Mouse (Mus musculus) liver, embryonic 15.5 days (tissue): Measurements from ENCODE around the gene Arhgap10. TPM values are rescaled to one million over a fixed set of nuclear protein-coding genes. Genes with fewer than 3 reads are reported as not detected.

Experiments
- ATAC-seq: fragments of 200-750 bp; cut with Nextera tagmentation; 2 replicates; pipeline ENCODE4 v1.8.0; 2017; ENCODE audit warnings: moderate number of reproducible peaks, mild to moderate bottlenecking, moderate library complexity; ENCODE audit not compliant: insufficient read depth
- H3K27ac ChIP-seq: fragments of 300-500 bp; sonication (generic); replicated peaks from 2 replicates; pipeline ENCODE4 v1.5.1; 2015; ENCODE audit warnings: mild to moderate bottlenecking, inconsistent platforms
- H3K27me3 ChIP-seq: fragments of 300-500 bp; sonication (generic); 2 replicates; pipeline ENCODE4 v1.6.1; 2015; ENCODE audit warnings: mild to moderate bottlenecking, inconsistent platforms
- H3K36me3 ChIP-seq: fragments of 300-500 bp; sonication (generic); replicated peaks from 2 replicates; pipeline ENCODE4 v1.6.1; 2015; ENCODE audit warnings: moderate library complexity, mild to moderate bottlenecking, inconsistent platforms
- H3K4me1 ChIP-seq: fragments of 300-500 bp; sonication (generic); replicated peaks from 2 replicates; pipeline ENCODE4 v1.6.1; 2015; ENCODE audit warnings: inconsistent platforms
- H3K4me2 ChIP-seq: fragments of 300-500 bp; sonication (generic); 2 replicates; pipeline ENCODE4 v1.6.1; 2015; ENCODE audit warnings: moderate library complexity, mild to moderate bottlenecking, inconsistent platforms
- H3K4me3 ChIP-seq: fragments of 300-500 bp; sonication (generic); replicated peaks from 2 replicates; pipeline ENCODE4 v1.5.1; 2015; ENCODE audit warnings: mild to moderate bottlenecking, inconsistent platforms
- H3K9ac ChIP-seq: fragments of 300-500 bp; sonication (generic); 2 replicates; pipeline ENCODE4 v1.6.1; 2015; ENCODE audit warnings: moderate library complexity, mild to moderate bottlenecking, inconsistent platforms
- H3K9me3 ChIP-seq: fragments of 300-500 bp; sonication (generic); replicated peaks from 2 replicates; pipeline ENCODE4 v1.6.1; 2016; ENCODE audit warnings: inconsistent platforms
- WGBS: fragments of 180-500 bp; shearing (Covaris S2); methylation state at CpG from one replicate; pipeline ENCODE4 v1.1.7; 2015; ENCODE audit warnings: mixed read lengths; ENCODE audit not compliant: insufficient replicate concordance; 5-methylcytosine and 5-hydroxymethylcytosine counted together
- polyA plus RNA-seq: library from polyadenylated mRNA; unstranded; fragments of >200 nt; fragmentation: Nextera tagmentation; extraction: Ambion mirVana; gene quantifications from 2 replicates; pipeline ENCODE4 v1.2.1, GENCODE M21; 2015

Arhgap10 gene
- polyA plus RNA-seq, 1 experiment from 2014 or later: 5.8 TPM

DNA sequence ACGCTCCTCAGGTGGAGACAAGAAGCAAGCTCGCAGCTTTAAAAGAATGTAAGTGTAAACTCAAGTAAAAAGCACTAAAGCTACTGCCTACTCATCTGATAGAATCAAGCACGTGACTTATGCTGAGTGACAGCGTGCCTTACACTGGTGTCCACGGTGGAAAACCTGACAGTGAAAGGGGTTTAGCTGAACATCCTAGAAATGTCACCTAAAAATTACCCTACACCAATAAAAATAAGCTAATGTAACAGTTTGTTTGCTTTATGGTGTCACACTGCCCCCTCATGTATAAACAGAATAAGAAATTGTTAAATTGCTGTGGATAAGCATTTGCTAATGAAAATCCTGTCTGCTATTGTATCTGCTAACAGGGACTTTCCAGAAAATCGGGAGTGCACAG, 206.0 kb downstream of the Arhgap10 start:
- H3K27me3 ChIP-seq: no peaks in the 10 kb centered on the region
- no peak overlapping the region for H3K9ac ChIP-seq
- H3K36me3 ChIP-seq: no peaks in the 10 kb centered on the region
- no peak for ATAC-seq
- no peak overlapping the region for H3K27ac ChIP-seq
- H3K9me3 ChIP-seq: no peaks in the 10 kb centered on the region
- H3K4me2 ChIP-seq: no peak overlapping the region
- no peak overlapping the region for H3K4me3 ChIP-seq
- H3K4me1 ChIP-seq: no peaks in the 10 kb centered on the region
- 76% methylated on average over 6 of the region's 6 CpGs for WGBS

DNA sequence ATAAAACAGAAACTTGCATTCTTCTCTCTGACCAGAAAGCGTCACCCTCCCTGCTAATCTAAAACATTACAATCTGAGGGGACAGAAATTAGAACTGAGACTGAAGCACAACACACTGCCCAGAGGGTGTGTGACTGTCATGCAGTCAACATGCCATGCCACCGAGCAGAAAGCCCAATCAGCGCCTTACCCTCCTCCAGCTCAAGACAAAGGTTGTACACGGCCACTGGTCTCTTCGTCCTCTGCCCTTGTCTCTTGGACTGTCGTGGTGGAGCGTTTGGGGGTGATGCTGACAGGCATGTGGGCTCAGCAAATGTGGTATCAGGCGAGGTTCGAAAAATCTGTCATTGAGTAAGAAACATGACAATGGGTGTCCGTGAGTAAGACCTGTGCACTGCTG, 207.2 kb downstream of the Arhgap10 start:
- Histone ChIP-seq H3K4me1 (no peaks in the 10 kb centered on the region), H3K27me3 (no peaks in the 10 kb centered on the region), H3K36me3 (no peaks in the 10 kb centered on the region), H3K9ac (no peak overlapping the region), H3K4me3 (no peak overlapping the region), H3K27ac (no peak overlapping the region), H3K4me2 (no peak overlapping the region), H3K9me3 (no peaks in the 10 kb centered on the region)
- ATAC-seq: no peak
- WGBS: 72% methylated on average over 10 of the region's 10 CpGs

DNA sequence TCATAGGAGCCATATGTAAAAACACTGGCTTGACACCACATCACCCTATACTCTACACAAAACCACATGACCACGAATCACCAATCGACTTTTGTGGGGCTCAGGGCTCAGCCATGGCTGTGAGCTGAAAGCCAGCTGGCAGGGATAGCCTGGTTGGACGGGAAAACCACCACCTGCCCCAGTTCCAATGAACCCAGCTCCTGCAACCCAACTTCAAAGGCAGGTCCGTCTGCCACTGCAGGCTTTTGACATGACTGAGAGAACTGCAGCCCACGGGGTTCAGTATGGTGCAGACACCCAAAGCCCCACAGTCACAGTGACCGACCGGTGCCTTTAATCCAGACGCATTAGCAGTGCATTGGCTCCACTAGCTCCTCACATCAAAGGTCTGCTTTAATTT, 207.7 kb downstream of the Arhgap10 start:
- no peaks in the 10 kb centered on the region for H3K27me3 ChIP-seq
- H3K4me2 ChIP-seq: no peak overlapping the region
- no peak overlapping the region for H3K27ac ChIP-seq
- no peaks in the 10 kb centered on the region for H3K9me3 ChIP-seq
- no peak for ATAC-seq
- no peaks in the 10 kb centered on the region for H3K36me3 ChIP-seq
- no peaks in the 10 kb centered on the region for H3K4me1 ChIP-seq
- H3K4me3 ChIP-seq: no peak overlapping the region
- WGBS: 70% methylated on average over 8 of the region's 8 CpGs
- H3K9ac ChIP-seq: no peak overlapping the region

DNA sequence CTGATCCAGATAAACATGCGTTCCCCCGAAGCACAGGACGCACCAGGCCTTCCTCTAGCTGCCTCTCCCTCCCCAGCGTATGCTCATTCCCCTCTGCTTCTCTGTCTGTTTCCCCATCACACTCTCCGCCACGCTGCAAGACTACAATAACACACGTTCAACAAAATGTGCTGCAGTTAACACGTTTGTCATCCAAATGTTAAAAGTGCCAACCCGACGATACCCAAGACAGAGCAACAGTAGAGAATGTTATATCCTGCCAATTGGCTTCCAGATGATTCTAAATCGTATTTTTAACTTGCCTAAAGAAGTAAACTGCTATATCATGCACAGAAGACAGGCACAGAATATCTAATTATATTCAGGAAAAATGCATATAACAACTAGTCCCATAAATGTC, 223.2 kb downstream of the Arhgap10 start:
- Histone ChIP-seq H3K9ac (no peak overlapping the region), H3K36me3 (0 out of 2 replicates have a peak, but pooled peaks cover 3% of the 10 kb centered on the region), H3K4me3 (no peak overlapping the region), H3K4me1 (no peaks in the 10 kb centered on the region), H3K9me3 (no peaks in the 10 kb centered on the region), H3K27ac (no peak overlapping the region), H3K4me2 (no peak overlapping the region), H3K27me3 (no peaks in the 10 kb centered on the region)
- ATAC-seq: no peak
- 75% methylated on average over 11 of the region's 11 CpGs for WGBS

DNA sequence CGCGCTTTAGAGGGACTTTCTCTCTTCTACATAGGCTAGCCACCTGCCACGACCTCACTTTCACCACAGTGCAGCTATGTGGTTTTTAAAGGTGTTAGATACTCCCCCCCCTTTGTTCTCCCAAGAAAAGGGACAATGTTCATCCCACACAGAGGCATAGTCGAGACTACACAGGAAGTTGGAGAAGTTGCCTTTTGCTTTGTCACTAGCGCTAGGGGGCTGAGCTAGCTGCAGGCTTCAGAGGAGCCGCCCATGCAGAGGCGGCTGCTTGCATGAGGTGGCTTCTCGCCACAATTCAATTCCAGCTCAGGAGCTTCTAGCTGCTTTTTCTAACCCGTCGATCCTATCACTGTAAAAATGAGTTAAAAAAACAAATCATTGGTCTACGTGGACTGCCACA, 225.1 kb downstream of the Arhgap10 start:
- Histone ChIP-seq H3K4me2 (no peak overlapping the region), H3K9me3 (no peaks in the 10 kb centered on the region), H3K36me3 (0 out of 2 replicates have a peak, but pooled peaks cover 3% of the 10 kb centered on the region), H3K4me3 (no peak overlapping the region), H3K27ac (no peak overlapping the region), H3K27me3 (no peaks in the 10 kb centered on the region), H3K4me1 (no peaks in the 10 kb centered on the region), H3K9ac (no peak overlapping the region)
- 70% methylated on average over 11 of the region's 11 CpGs for WGBS
- no peak for ATAC-seq

DNA sequence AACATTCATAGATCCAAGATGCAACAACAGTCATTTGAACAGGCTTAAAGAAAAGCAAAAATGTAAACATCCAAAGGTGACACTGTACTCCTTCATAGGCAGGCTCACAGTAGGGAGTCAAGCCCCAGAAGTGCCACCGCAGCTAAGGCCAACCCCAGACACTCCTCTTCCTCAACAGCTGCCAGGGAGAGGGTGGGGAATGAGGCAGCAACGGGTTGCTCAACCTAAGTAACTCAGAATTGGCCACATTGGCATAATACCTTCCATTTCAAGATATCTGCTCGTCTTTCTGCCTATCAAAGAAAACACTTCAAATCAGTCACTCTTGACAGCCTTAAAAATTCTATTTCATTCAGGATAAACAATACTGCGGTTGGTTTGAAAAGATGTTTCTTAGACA, 225.6 kb downstream of the Arhgap10 start:
- no peaks in the 10 kb centered on the region for H3K27me3 ChIP-seq
- 0 out of 2 replicates have a peak, but pooled peaks cover under 1% of the 10 kb centered on the region for H3K36me3 ChIP-seq
- no peaks in the 10 kb centered on the region for H3K9me3 ChIP-seq
- no peak overlapping the region for H3K4me2 ChIP-seq
- no peak for ATAC-seq
- no peak overlapping the region for H3K4me3 ChIP-seq
- WGBS: 67% methylated on average over 4 of the region's 4 CpGs
- H3K27ac ChIP-seq: no peak overlapping the region
- H3K9ac ChIP-seq: no peak overlapping the region
- no peaks in the 10 kb centered on the region for H3K4me1 ChIP-seq

DNA sequence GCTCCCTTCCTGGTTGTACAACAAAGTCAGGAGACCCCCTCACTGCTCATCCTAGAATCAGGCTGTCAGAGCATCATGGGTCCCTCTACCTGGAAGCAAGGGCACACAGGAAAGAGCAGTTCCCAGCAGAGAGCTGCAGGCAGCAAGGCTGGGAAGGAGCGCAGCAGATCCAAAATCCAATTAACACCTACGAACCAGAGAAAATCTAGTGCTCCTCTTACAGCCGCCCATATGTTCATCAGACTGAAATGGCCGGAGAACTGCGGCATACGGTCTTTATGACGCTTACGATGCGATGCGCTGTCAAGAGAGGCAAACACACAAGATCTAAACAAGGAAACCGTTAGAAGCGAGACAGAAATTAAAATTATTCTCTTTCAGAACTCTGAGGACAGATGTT, 229.3 kb downstream of the Arhgap10 start:
- Histone ChIP-seq H3K4me2 (no peak overlapping the region), H3K36me3 (no peaks in the 10 kb centered on the region), H3K9ac (no peak overlapping the region), H3K27me3 (no peaks in the 10 kb centered on the region), H3K27ac (no peak overlapping the region), H3K4me1 (no peaks in the 10 kb centered on the region), H3K9me3 (no peaks in the 10 kb centered on the region), H3K4me3 (no peak overlapping the region)
- ATAC-seq: no peak
- WGBS: 85% methylated on average over 12 of the region's 12 CpGs

DNA sequence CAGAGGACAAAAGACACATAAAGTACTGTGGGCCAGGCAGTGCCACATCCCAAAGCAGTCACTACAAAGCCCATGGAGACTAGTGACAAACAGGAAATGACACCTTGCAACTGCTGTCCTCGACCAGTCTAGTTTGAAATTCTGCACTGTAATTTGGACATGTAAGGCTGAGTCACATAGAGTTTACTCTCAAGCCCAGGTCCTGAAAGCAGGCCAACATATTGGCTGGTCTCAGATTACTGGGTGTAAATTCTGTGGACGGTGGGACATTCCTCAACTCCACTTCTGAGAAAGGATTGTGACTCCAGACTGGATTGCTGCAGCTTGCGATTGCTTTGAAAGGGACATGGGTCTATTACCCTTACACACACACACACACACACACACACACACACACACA, 229.7 kb downstream of the Arhgap10 start:
- Histone ChIP-seq H3K9me3 (no peaks in the 10 kb centered on the region), H3K4me3 (no peak overlapping the region), H3K27me3 (no peaks in the 10 kb centered on the region), H3K4me1 (no peaks in the 10 kb centered on the region), H3K4me2 (no peak overlapping the region), H3K36me3 (no peaks in the 10 kb centered on the region), H3K9ac (no peak overlapping the region), H3K27ac (no peak overlapping the region)
- WGBS: 63% methylated on average over 3 of the region's 3 CpGs
- ATAC-seq: no peak

DNA sequence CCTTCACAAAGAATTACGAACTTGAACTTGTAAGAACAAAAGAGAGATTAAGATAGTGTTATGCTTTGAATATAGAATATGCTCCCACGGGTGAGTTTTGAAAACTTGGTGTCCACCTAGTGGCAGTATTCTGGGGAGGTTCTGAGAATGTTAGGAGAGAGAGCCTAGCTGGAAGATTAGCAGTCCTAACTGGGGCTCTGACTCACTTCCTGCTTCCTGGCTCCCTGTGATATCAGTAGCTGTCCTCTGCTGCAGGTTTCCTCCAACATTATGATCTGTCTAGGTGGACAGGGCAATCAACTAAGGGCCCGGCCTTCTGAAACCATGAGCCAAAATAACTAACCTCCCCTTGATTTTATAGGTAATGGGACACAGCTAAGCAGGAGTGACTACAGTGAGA, 233.3 kb downstream of the Arhgap10 start:
- ATAC-seq: no peak
- no peaks in the 10 kb centered on the region for H3K27me3 ChIP-seq
- no peaks in the 10 kb centered on the region for H3K4me1 ChIP-seq
- H3K4me3 ChIP-seq: no peak overlapping the region
- 54% methylated on average over 3 of the region's 3 CpGs for WGBS
- H3K9me3 ChIP-seq: no peaks in the 10 kb centered on the region
- H3K36me3 ChIP-seq: no peaks in the 10 kb centered on the region
- H3K4me2 ChIP-seq: no peak overlapping the region
- H3K9ac ChIP-seq: no peak overlapping the region
- H3K27ac ChIP-seq: no peak overlapping the region

DNA sequence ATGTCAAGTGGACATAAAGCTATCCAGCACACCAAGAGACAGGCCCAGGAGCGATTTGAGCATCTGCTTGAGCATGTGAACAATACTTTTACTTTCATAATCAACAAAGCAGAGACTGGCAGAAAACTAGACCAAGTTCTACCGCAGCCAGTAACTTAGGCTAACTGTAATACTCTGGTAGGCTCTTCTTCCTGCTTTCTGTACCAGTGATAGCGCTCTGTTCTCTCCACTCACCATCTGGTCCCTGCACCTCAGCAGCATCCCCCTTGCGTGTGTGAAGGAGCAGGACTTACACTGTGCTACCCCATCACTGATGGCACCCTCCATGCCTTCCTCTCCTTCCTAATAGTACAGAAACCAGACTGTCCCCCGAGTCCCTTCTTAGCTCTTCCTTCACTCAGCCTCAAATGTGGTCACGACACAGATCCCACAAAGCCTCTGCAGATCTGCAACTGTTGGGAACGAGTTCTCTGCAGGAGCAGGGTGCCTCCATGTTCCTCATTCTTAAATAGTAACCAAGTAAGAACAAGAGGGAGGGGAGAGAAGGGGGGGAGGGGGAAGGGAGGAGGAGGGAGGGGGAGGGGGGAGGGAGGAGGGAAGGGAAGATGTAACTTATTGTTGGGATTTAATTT, 235.0 kb downstream of the Arhgap10 start:
- 42% methylated on average over 7 of the region's 7 CpGs for WGBS
- no peak for ATAC-seq
- H3K9me3 ChIP-seq: no peaks in the 10 kb centered on the region
- H3K4me1 ChIP-seq: no peaks in the 10 kb centered on the region
- no peaks in the 10 kb centered on the region for H3K27me3 ChIP-seq
- H3K36me3 ChIP-seq: no peaks in the 10 kb centered on the region
- no peak overlapping the region for H3K4me2 ChIP-seq
- no peak overlapping the region for H3K4me3 ChIP-seq
- H3K27ac ChIP-seq: no peak overlapping the region
- H3K9ac ChIP-seq: no peak overlapping the region

DNA sequence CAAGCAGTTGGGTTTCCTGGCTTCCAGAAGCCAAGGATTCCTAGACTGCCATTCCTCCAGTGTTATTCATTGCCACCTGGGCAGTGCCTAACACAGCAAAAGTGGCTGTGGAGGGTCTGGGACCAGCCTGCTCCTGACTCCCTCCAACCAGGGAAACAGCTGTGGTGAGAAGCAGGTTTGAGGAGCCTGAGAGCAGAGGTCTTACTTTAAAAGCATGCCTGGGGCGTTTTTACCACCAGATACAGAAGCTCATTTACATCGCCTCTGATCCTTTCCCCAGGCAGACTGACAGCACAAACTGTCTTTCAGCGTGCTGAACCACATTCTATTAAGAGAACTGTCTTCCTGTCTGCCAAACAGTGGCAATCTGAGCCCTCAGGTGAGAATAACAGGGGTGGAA, 237.8 kb downstream of the Arhgap10 start:
- H3K4me1 ChIP-seq: no peaks in the 10 kb centered on the region
- ATAC-seq: no peak
- no peak overlapping the region for H3K4me3 ChIP-seq
- H3K36me3 ChIP-seq: no peaks in the 10 kb centered on the region
- 60% methylated on average over 3 of the region's 3 CpGs for WGBS
- H3K9ac ChIP-seq: no peak overlapping the region
- no peaks in the 10 kb centered on the region for H3K9me3 ChIP-seq
- H3K27ac ChIP-seq: no peak overlapping the region
- no peak overlapping the region for H3K4me2 ChIP-seq
- H3K27me3 ChIP-seq: no peaks in the 10 kb centered on the region

DNA sequence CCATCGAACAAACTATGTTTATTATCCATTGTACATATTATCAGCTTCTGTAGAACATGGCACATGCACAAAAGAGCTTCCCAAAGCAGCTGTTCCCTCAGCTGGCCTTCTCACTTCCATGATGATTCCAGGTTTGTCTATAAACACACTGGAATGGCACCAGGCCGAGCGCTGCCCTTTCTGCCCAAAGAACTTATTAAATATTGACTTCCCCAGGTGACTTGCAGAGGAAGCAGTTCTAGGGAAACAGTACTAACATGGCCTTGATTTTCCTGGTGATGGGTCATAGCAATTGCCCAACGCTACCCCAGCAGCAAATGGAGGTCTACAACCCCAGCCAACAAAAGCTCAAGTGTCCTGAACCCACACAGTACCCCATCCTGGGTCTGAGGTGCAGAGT, 239.5 kb downstream of the Arhgap10 start:
- no peak overlapping the region for H3K9ac ChIP-seq
- no peak overlapping the region for H3K27ac ChIP-seq
- no peaks in the 10 kb centered on the region for H3K9me3 ChIP-seq
- H3K4me3 ChIP-seq: no peak overlapping the region
- H3K4me2 ChIP-seq: no peak overlapping the region
- H3K36me3 ChIP-seq: no peaks in the 10 kb centered on the region
- no peak for ATAC-seq
- H3K4me1 ChIP-seq: no peaks in the 10 kb centered on the region
- WGBS: 79% methylated on average over 4 of the region's 4 CpGs
- H3K27me3 ChIP-seq: no peaks in the 10 kb centered on the region
